Mouse (Mus musculus): ENCODE measurements at regions not wholly inside any gene's neighbourhood (a gene's known extent, or its start where the extent isn't known, plus 50 kb on each side); places are given as distances from the start of the nearest gene placed in this dataset.
"Not testable (repeated sequence)": the region's sequence is repeated elsewhere in the genome, so short reads cannot be mapped to it uniquely, and the experiment has no call there.

- DNase-seq (ENCODE audit: low spot score in 2 of 2), result no peak
These were observed 350.3 kb downstream of the Sox9 start for GRCm38 (mm10) chr11:113132078-113133064.

GRCm38 (mm10) chr11:113133407-113133806 is 351.4 kb downstream of the Sox9 start:
- no peak for DNase-seq (ENCODE audit: low spot score in 2 of 2)

- DNase-seq (ENCODE audit: low spot score in 2 of 2), result no peak
These were observed 353.2 kb downstream of the Sox9 start for GRCm38 (mm10) chr11:113135261-113135660.

GRCm38 (mm10) chr11:113138462-113138861 is 356.4 kb downstream of the Sox9 start:
- DNase-seq (ENCODE audit: low spot score in 2 of 2), result no peak

GRCm38 (mm10) chr11:113140595-113140994 is 358.6 kb downstream of the Sox9 start:
- DNase-seq (ENCODE audit: low spot score in 2 of 2), result no peak

- no peak for DNase-seq (ENCODE audit: low spot score in 2 of 2)
These were observed 360.8 kb downstream of the Sox9 start for GRCm38 (mm10) chr11:113142816-113143215.

GRCm38 (mm10) chr11:113143839-113144627 is 362.0 kb downstream of the Sox9 start:
- DNase-seq (ENCODE audit: low spot score in 2 of 2), result no peak

- no peak for DNase-seq (ENCODE audit: low spot score in 2 of 2)
These were observed 363.7 kb downstream of the Sox9 start for GRCm38 (mm10) chr11:113145721-113146120.

- no peak for DNase-seq (ENCODE audit: low spot score in 2 of 2)
These were observed 364.7 kb downstream of the Sox9 start for GRCm38 (mm10) chr11:113146762-113147161.

GRCm38 (mm10) chr11:113147535-113148197 is 365.6 kb downstream of the Sox9 start:
- no peak for DNase-seq (ENCODE audit: low spot score in 2 of 2)

- no peak for DNase-seq (ENCODE audit: low spot score in 2 of 2)
These were observed 366.1 kb downstream of the Sox9 start for GRCm38 (mm10) chr11:113148198-113148537.

- no peak for DNase-seq (ENCODE audit: low spot score in 2 of 2)
These were observed 373.5 kb downstream of the Sox9 start for GRCm38 (mm10) chr11:113155515-113155914.

GRCm38 (mm10) chr11:113163941-113164340 is 381.9 kb downstream of the Sox9 start:
- DNase-seq (ENCODE audit: low spot score in 2 of 2), result no peak

- DNase-seq (ENCODE audit: low spot score in 2 of 2), result no peak
These were observed 382.5 kb downstream of the Sox9 start for GRCm38 (mm10) chr11:113164510-113164909.

- DNase-seq (ENCODE audit: low spot score in 2 of 2), result peak; percentile 68 to 71
These were observed 383.2 kb downstream of the Sox9 start for GRCm38 (mm10) chr11:113165069-113165795.

- DNase-seq (ENCODE audit: low spot score in 2 of 2), result no peak
These were observed 384.5 kb downstream of the Sox9 start for GRCm38 (mm10) chr11:113166517-113166916.

GRCm38 (mm10) chr11:113172497-113173140 is 390.6 kb downstream of the Sox9 start:
- peak; percentile 40 to 67 for DNase-seq (ENCODE audit: low spot score in 2 of 2)

- DNase-seq (ENCODE audit: low spot score in 2 of 2), result not testable (repeated sequence)
These were observed 391.3 kb downstream of the Sox9 start for GRCm38 (mm10) chr11:113173317-113173716.

- DNase-seq (ENCODE audit: low spot score in 2 of 2), result no peak
These were observed 392.0 kb downstream of the Sox9 start for GRCm38 (mm10) chr11:113174011-113174507.

GRCm38 (mm10) chr11:113175323-113175722 is 393.3 kb downstream of the Sox9 start:
- no peak for DNase-seq (ENCODE audit: low spot score in 2 of 2)

- peak in 1 of 2 experiments; percentile 38 for DNase-seq (ENCODE audit: low spot score in 2 of 2)
These were observed 394.2 kb downstream of the Sox9 start for GRCm38 (mm10) chr11:113176183-113176582.
